Mouse (Mus musculus): ENCODE data around the gene Cyth3. TPM values are rescaled to one million over a fixed set of nuclear protein-coding genes. Genes with fewer than 3 reads are reported as not detected.

Cyth3 gene
- polyA plus RNA-seq, 1 experiment from 2014 or later, result 61.5 TPM

DNA sequence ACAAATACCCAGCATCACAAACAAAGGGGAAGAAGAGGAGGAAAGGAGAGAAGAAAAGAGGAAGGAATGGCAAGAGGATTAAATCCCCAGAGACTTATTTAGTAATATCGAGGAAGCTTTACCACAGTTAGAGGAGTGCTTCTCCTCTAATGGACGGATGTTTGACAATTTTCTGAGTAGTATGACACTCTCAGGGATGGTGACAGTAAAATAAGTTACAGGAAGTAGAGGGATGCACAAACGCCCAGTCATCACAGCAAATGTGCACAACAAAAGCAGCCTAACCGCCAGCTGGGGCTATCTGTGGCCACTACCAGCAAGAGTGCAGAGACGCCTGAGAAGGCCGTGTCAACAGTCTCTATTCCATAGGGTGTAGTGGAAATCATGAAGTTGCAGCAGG, 57.4 kb downstream of the Cyth3 start:
- no peaks in the 10 kb centered on the region for H3K36me3 ChIP-seq (ENCODE audit: control insufficient read depth, insufficient read depth, low read length)
- no peak overlapping the region for H3K27ac ChIP-seq (ENCODE audit: low read length)
- no peak overlapping the region for H3K4me3 ChIP-seq (ENCODE audit: low read length)
- ATAC-seq (ENCODE audit: low read depth), result no peak
- H3K27me3 ChIP-seq (ENCODE audit: control insufficient read depth, insufficient read depth, low read depth, low read length), result no peaks in the 10 kb centered on the region
- H3K4me2 ChIP-seq (ENCODE audit: low read depth, low read length), result no peak overlapping the region
- no peak overlapping the region for H3K9ac ChIP-seq (ENCODE audit: low read length)
- 60% methylated on average over 6 of the region's 6 CpGs for WGBS
- no peaks in the 10 kb centered on the region for H3K9me3 ChIP-seq (ENCODE audit: control insufficient read depth, low read length)
- H3K4me1 ChIP-seq (replicated peaks; ENCODE audit: control insufficient read depth, insufficient read depth, low read length), result peaks cover 27% of the 10 kb centered on the region

DNA sequence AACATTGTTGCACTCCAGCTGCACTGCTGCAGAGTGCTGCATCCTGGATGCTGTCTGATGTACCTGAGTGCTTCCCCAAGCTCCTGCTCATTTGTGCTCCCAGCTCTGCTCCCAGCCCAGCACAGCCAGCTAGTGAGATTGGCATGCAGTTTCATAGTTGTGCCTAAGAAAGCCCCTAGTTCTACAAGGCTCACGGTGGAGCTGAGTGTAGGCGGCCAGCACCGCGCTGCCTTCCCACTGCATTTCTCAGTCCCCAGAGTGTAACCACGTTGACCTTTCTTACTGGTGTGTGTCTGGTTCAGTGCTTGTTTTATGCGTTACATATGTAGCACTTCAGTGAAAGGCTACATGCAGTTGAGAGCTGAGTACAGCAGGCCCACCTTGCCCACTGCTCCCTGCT, 61.4 kb downstream of the Cyth3 start:
- Histone ChIP-seq H3K4me1 (replicated peaks; ENCODE audit: control insufficient read depth, insufficient read depth, low read length) (peaks cover 8% of the 10 kb centered on the region; the same call in 1 of the 2 replicates), H3K9me3 (ENCODE audit: control insufficient read depth, low read length) (no peaks in the 10 kb centered on the region), H3K4me2 (ENCODE audit: low read depth, low read length) (no peak overlapping the region), H3K27me3 (ENCODE audit: control insufficient read depth, insufficient read depth, low read depth, low read length) (no peaks in the 10 kb centered on the region), H3K4me3 (ENCODE audit: low read length) (no peak overlapping the region), H3K9ac (ENCODE audit: low read length) (no peak overlapping the region), H3K27ac (ENCODE audit: low read length) (no peak overlapping the region), H3K36me3 (ENCODE audit: control insufficient read depth, insufficient read depth, low read length) (peaks cover 11% of the 10 kb centered on the region)
- WGBS, result 57% methylated on average over 6 of the region's 6 CpGs
- ATAC-seq (ENCODE audit: low read depth), result no peak

GRCm38 (mm10) chr5:143684911-143685390, 62.7 kb downstream of the Cyth3 start:
- H3K9me3 ChIP-seq (ENCODE audit: control insufficient read depth, low read length), result no peaks in the 10 kb centered on the region
- no peak overlapping the region for H3K9ac ChIP-seq (ENCODE audit: low read length)
- H3K27me3 ChIP-seq (ENCODE audit: control insufficient read depth, insufficient read depth, low read depth, low read length), result no peaks in the 10 kb centered on the region
- no peak overlapping the region for H3K27ac ChIP-seq (ENCODE audit: low read length)
- H3K36me3 ChIP-seq (ENCODE audit: control insufficient read depth, insufficient read depth, low read length), result peaks cover 14% of the 10 kb centered on the region
- H3K4me2 ChIP-seq (ENCODE audit: low read depth, low read length), result no peak overlapping the region
- no peak for ATAC-seq (ENCODE audit: low read depth)
- peaks cover 4% of the 10 kb centered on the region; the same call in 1 of the 2 replicates for H3K4me1 ChIP-seq (replicated peaks; ENCODE audit: control insufficient read depth, insufficient read depth, low read length)
- 59% methylated on average over 8 of the region's 8 CpGs for WGBS
- H3K4me3 ChIP-seq (ENCODE audit: low read length), result no peak overlapping the region

- ATAC-seq (ENCODE audit: low read depth), result no peak
- WGBS, result 88% methylated on average over 3 of the region's 3 CpGs
- Histone ChIP-seq H3K4me2 (ENCODE audit: low read depth, low read length) (no peak overlapping the region), H3K9me3 (ENCODE audit: control insufficient read depth, low read length) (no peaks in the 10 kb centered on the region), H3K27ac (ENCODE audit: low read length) (no peak overlapping the region), H3K4me1 (replicated peaks; ENCODE audit: control insufficient read depth, insufficient read depth, low read length) (peaks cover 4% of the 10 kb centered on the region; the same call in 1 of the 2 replicates), H3K4me3 (ENCODE audit: low read length) (no peak overlapping the region), H3K36me3 (ENCODE audit: control insufficient read depth, insufficient read depth, low read length) (peaks cover 14% of the 10 kb centered on the region), H3K27me3 (ENCODE audit: control insufficient read depth, insufficient read depth, low read depth, low read length) (no peaks in the 10 kb centered on the region), H3K9ac (ENCODE audit: low read length) (no peak overlapping the region)
These were observed 64.2 kb downstream of the Cyth3 start for GRCm38 (mm10) chr5:143686456-143686855.

GRCm38 (mm10) chr5:143687589-143687988, 65.3 kb downstream of the Cyth3 start:
- Histone ChIP-seq H3K27me3 (ENCODE audit: control insufficient read depth, insufficient read depth, low read depth, low read length) (no peaks in the 10 kb centered on the region), H3K4me3 (ENCODE audit: low read length) (no peak overlapping the region), H3K4me1 (replicated peaks; ENCODE audit: control insufficient read depth, insufficient read depth, low read length) (peaks cover 4% of the 10 kb centered on the region; the same call in 1 of the 2 replicates), H3K27ac (ENCODE audit: low read length) (no peak overlapping the region), H3K9ac (ENCODE audit: low read length) (no peak overlapping the region), H3K36me3 (ENCODE audit: control insufficient read depth, insufficient read depth, low read length) (peaks cover 16% of the 10 kb centered on the region), H3K4me2 (ENCODE audit: low read depth, low read length) (no peak overlapping the region), H3K9me3 (ENCODE audit: control insufficient read depth, low read length) (no peaks in the 10 kb centered on the region)
- no peak for ATAC-seq (ENCODE audit: low read depth)
- WGBS, result 85% methylated on average over 3 of the region's 3 CpGs

DNA sequence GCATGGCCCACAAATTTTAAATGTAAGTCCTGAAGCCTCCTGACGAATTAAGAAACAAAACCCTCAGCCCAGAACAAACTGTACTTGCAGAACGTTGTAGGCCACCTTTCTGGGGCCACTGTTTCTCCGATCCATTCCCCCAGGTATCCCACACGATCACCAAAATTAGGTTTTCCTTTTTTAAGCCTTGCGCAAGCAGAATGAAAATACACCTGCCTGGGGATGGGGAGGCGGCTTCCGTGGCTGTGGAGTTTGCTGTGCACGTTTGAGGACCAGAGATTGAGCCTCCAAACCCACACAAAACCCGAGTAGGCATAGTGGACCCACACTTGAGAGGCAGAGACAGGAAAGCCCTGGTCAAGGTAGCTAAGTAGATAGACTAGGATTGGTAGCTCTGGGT, 68.1 kb downstream of the Cyth3 start:
- no peaks in the 10 kb centered on the region for H3K27me3 ChIP-seq (ENCODE audit: control insufficient read depth, insufficient read depth, low read depth, low read length)
- H3K27ac ChIP-seq (ENCODE audit: low read length), result no peak overlapping the region
- no peak for ATAC-seq (ENCODE audit: low read depth)
- no peak overlapping the region for H3K4me3 ChIP-seq (ENCODE audit: low read length)
- 84% methylated on average over 9 of the region's 9 CpGs for WGBS
- no peaks in the 10 kb centered on the region for H3K4me1 ChIP-seq (replicated peaks; ENCODE audit: control insufficient read depth, insufficient read depth, low read length)
- H3K36me3 ChIP-seq (ENCODE audit: control insufficient read depth, insufficient read depth, low read length), result peaks cover 16% of the 10 kb centered on the region
- no peak overlapping the region for H3K4me2 ChIP-seq (ENCODE audit: low read depth, low read length)
- H3K9me3 ChIP-seq (ENCODE audit: control insufficient read depth, low read length), result no peaks in the 10 kb centered on the region
- H3K9ac ChIP-seq (ENCODE audit: low read length), result no peak overlapping the region

GRCm38 (mm10) chr5:143690926-143691325, 68.7 kb downstream of the Cyth3 start:
- no peaks in the 10 kb centered on the region for H3K27me3 ChIP-seq (ENCODE audit: control insufficient read depth, insufficient read depth, low read depth, low read length)
- 82% methylated on average over 5 of the region's 5 CpGs for WGBS
- peaks cover 16% of the 10 kb centered on the region for H3K36me3 ChIP-seq (ENCODE audit: control insufficient read depth, insufficient read depth, low read length)
- H3K9me3 ChIP-seq (ENCODE audit: control insufficient read depth, low read length), result no peaks in the 10 kb centered on the region
- H3K27ac ChIP-seq (ENCODE audit: low read length), result no peak overlapping the region
- H3K9ac ChIP-seq (ENCODE audit: low read length), result no peak overlapping the region
- H3K4me1 ChIP-seq (replicated peaks; ENCODE audit: control insufficient read depth, insufficient read depth, low read length), result no peaks in the 10 kb centered on the region
- H3K4me2 ChIP-seq (ENCODE audit: low read depth, low read length), result no peak overlapping the region
- H3K4me3 ChIP-seq (ENCODE audit: low read length), result no peak overlapping the region
- no peak for ATAC-seq (ENCODE audit: low read depth)

DNA sequence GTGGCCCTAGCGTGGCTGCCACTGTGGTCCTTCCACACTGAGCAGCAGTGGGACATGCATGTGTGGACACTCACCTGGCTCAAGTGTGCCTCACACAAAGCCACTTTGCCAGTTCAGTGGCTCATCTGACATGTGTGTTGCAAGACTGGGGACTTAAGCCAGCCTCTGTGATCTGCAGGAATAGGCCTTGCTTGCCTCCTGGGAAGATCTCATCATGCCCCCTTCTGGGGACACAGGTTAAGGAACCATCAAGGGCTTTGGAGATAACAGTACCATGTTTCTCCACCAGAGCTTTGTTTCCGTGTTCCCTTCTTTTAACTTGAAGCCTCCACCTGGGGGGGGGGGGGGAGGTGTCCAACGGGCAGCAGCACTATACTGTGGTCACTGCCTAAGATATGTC, 74.1 kb downstream of the Cyth3 start:
- Histone ChIP-seq H3K4me3 (ENCODE audit: low read length) (no peak overlapping the region), H3K9ac (ENCODE audit: low read length) (no peak overlapping the region), H3K9me3 (ENCODE audit: control insufficient read depth, low read length) (no peaks in the 10 kb centered on the region), H3K4me1 (replicated peaks; ENCODE audit: control insufficient read depth, insufficient read depth, low read length) (no peaks in the 10 kb centered on the region), H3K27me3 (ENCODE audit: control insufficient read depth, insufficient read depth, low read depth, low read length) (no peaks in the 10 kb centered on the region), H3K36me3 (ENCODE audit: control insufficient read depth, insufficient read depth, low read length) (peaks cover 16% of the 10 kb centered on the region; the same call in 1 of the 2 replicates), H3K4me2 (ENCODE audit: low read depth, low read length) (no peak overlapping the region), H3K27ac (ENCODE audit: low read length) (no peak overlapping the region)
- ATAC-seq (ENCODE audit: low read depth), result peak; percentile 67
- WGBS, result 60% methylated on average over 3 of the region's 3 CpGs

DNA sequence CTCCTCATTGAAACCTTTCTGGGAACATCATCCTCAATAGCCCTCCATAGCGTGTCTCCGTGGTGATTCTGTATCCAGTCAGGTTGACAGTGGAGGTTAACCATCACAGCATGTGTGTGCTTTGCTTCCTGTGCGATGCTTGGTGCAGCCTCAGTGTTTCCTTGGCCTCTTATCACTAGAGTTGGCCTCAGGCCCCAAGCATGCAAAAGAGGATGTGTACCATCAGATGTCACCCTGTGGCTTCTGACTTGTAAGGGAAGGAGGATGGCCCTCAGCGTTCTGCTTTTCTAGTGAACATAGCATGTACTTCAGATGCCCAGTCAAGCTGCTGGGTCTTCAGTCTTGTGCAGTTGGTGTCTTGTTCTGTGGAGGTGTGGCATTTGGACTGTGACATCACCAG, 76.2 kb downstream of the Cyth3 start:
- ATAC-seq (ENCODE audit: low read depth), result no peak
- 86% methylated on average over 4 of the region's 4 CpGs for WGBS
- no peaks in the 10 kb centered on the region for H3K9me3 ChIP-seq (ENCODE audit: control insufficient read depth, low read length)
- no peak overlapping the region for H3K27ac ChIP-seq (ENCODE audit: low read length)
- peaks cover 25% of the 10 kb centered on the region for H3K36me3 ChIP-seq (ENCODE audit: control insufficient read depth, insufficient read depth, low read length)
- H3K4me2 ChIP-seq (ENCODE audit: low read depth, low read length), result no peak overlapping the region
- H3K4me1 ChIP-seq (replicated peaks; ENCODE audit: control insufficient read depth, insufficient read depth, low read length), result no peaks in the 10 kb centered on the region
- no peaks in the 10 kb centered on the region for H3K27me3 ChIP-seq (ENCODE audit: control insufficient read depth, insufficient read depth, low read depth, low read length)
- H3K4me3 ChIP-seq (ENCODE audit: low read length), result no peak overlapping the region
- H3K9ac ChIP-seq (ENCODE audit: low read length), result no peak overlapping the region

- Histone ChIP-seq H3K4me3 (ENCODE audit: low read length) (no peak overlapping the region), H3K27ac (ENCODE audit: low read length) (no peak overlapping the region), H3K4me1 (replicated peaks; ENCODE audit: control insufficient read depth, insufficient read depth, low read length) (no peaks in the 10 kb centered on the region), H3K9me3 (ENCODE audit: control insufficient read depth, low read length) (no peaks in the 10 kb centered on the region), H3K4me2 (ENCODE audit: low read depth, low read length) (no peak overlapping the region), H3K36me3 (ENCODE audit: control insufficient read depth, insufficient read depth, low read length) (peaks cover 28% of the 10 kb centered on the region), H3K9ac (ENCODE audit: low read length) (no peak overlapping the region), H3K27me3 (ENCODE audit: control insufficient read depth, insufficient read depth, low read depth, low read length) (no peaks in the 10 kb centered on the region)
- 80% methylated on average over 5 of the region's 5 CpGs for WGBS
- no peak for ATAC-seq (ENCODE audit: low read depth)
These were observed 78.0 kb downstream of the Cyth3 start for GRCm38 (mm10) chr5:143700247-143700646.
